Mouse (Mus musculus) urinary bladder, adult 18-20 months (tissue): ENCODE measurements around the gene Kiz.

ENCODE experiments used
- DNase-seq, 2 experiments: peaks; one replicate each; pipeline ENCODE4 v3.0.0; 2022; ENCODE audit warnings: low spot score in 2 of 2, mixed read lengths in 2 of 2

The Kiz gene

DNA sequence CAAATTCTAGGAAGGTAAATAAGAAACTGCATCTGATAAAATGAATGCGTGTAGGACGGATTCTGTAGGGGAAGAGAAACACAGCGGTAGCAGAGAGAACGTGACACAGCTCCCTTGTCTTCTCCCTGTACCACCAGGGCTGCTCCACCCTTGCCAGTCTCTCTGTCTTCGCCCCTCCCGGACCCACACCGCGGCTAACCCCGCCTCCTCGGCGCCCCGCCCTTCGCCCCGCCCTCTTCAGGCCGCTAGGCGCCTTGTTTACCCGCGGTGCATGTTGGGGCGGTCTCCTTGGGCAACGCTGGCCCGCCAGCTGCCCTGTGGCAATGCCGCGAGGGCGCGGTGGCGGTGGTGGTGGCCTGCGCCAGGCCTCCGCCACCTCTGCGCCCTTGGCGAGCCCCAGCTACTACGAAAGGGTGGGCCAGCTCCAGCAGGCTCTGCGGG lies at the start of gene Kiz:
Kiz (plus strand) TSS at position 266 of the 441 bp plus-strand sequence.
- DNase-seq, result peak; percentile 89 to 94

DNA sequence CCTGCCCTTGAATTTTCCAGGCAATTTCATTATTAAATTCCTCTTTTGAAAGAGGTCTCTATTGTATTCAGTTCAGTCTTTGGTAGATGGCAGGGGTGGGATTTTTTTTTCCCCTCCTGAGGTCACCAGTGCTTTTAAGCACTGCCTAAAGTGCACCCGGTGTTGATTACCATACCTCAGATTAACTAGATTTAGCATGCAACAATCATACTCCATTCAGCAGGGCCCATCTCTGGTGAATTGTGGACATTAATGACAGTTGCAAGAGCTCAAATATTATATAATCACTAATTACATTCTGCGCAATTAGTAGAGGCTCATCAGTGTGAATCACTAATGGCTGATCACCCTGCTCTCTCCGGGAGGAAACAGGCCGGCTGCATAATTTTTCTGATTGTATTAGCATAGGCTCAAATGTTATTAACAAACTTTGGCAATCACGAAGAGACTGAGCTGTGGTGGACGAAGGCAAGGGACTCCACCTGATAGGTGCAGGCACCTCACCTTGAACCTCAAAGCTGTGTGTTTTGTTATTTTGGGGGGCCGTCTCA lies 45.9 kb upstream of the Kiz start:
- DNase-seq, result no peak

DNA sequence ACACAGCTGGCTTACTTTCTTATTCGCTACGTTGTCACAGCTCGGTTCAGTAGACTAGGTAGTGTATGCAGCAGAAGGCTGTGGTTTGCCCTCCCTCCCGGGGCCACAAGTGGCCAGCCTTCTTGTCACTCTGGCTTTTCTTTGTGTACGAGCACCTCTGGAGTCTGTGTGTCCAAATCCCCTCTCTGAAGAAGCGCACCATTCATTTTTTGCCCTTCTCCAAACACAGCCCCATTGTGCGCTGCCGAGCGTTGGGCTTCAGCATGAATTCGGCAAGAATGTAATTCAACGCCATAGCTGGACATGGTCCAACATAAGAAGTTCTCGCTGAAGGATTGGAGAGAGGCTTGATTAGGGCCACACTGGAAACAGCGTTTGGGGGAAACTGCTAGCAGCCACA lies 45.0 kb upstream of the Kiz start:
- no peak for DNase-seq

DNA sequence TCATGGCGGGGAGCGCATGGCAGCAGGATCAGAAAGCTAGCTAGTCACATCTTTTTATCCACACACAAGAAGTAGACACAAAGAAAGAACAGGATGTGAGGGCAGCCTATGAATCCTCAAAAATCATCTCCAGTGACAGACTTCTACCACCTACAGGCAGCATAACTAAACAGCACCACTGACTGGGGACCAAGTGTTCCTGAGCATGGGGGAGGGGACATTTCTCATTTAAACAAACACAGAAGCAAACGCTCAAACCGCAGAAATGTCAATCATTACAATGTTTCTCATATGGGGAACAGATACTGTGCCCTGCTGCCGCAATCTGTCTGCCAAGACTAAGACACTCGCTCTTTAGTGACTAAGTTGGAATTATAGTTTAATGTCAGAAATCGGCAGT lies 40.7 kb upstream of the Kiz start:
- DNase-seq, result no peak

DNA sequence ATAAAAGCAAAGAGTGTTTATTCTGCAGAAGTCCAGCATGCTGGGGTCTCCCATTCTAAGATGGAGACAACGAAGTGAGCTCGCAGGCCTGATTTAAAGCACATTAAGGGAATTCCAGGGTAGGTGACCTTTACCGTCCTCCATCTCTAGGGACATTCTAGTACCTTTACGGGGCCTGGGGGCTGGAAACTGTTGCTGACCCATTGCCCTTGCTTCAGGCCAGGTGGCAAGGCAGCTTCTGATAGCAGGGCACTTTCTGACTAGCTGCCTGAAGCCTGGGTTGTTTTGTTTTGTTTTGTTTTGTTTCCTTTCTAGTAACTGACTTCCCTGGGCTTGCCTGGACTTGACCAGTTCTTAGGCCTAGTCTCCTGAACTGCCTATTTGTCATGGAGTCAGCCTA lies 36.6 kb upstream of the Kiz start:
- no peak for DNase-seq

DNA sequence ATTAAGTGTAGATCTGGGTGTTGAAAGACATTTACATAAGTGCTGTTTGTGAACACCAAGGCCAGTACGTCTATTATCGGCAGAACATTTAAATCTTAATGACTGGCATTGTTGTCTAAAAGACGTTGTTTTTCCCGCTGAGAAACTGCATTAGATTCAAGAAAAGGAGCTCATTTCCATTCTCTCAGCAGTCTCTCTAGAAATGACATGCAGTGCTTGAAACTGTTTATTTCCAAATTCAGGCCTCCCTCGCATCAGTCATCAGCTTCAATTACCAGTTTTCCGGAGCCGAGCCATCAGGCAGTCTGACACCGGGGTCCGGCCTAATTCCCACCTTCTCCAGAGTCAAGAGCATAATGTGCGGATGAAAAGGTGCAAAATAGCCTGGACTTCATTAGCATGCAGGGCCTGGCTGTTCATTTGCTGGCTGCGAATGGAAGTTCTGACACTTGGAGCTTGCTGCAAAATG lies 32.1 kb upstream of the Kiz start:
- DNase-seq, result no peak

DNA sequence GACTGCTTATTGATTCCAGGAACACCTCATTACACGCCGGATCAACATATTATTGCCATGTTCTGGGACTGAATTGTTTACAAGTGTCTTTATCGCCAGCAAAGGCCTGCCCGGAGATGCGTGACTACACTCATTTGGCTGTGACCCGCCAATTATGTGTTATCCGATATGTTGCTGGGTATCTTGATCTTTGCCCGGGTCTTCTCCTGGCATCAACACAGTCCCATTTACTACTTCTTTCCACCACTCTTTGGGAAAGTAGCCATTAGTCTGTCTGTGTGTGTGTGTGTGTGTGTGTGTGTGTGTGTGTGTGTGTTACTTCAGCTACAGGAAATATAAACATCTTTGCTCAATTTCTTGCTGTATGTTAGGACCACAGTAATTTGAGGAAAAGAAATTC lies 31.6 kb upstream of the Kiz start:
- DNase-seq, result no peak

DNA sequence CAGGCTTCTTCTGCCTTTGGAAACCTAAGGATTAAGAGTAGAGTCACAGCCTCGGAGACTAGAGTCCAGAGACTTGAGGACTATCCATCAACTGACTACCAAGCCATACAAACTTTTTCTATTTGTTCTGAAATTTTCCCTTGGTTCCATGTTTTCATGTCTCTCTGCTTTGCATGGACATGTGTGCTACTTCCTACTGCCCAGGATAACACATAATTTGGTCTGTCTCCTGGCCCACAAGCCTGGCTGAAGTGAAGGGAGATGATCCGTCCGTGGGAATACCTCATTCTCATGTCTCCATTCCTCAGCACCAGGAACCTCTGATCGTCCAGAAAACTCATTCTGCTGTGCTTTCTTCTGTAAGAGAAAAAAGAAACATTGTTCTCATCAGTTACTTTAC lies 27.7 kb upstream of the Kiz start:
- no peak for DNase-seq

DNA sequence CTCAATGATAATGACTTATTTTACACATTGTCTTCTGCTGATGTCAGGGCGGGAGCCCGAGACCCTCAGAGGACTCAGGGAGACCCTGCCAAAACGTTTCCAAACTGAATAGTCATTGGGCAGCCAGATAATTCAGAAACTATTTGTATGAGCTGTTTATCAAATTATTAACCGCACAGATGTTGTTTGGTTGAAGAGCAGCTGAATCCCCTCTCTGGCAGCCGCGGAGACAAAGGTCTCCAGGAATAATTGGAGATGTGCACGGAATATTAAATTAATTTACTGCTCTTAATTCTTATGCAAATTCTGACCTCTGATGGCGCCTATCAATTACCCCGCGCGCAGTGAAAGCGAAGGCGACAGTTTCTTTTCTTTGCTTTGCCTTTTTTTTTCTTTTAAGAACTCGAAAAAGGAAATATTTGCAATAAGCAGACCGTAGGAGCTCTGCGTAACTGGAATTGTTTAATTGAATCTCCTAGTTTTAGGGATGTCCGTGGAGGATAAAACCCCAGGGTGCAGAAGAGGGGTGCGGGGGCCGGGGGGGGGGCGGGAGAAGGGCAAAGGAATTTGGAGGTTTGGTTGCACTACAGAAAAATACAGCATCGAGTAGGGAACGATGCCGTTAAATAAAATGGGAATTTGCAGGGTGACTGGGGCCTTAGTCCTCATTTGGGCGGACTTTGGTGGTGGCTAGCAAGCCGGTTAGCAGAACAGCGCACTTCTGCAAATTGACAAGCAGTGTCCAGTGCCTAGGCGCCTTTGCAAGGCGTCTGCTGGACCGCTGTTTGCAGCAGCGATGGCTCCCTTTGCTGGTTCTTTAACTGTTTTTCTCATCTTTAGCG lies 22.2 kb upstream of the Kiz start:
- no peak for DNase-seq

DNA sequence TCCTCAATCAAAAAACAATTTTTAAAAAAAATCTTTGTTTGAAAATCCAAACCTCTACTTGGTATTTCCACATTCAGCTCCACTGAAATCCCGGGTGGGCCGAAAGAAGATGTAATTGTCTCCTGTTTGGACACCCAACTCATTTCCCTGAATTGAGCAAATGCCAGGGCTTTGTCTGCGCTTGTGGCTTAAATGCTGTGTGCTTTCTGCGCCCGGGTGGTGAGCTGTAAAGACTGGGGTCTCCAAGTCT lies 21.7 kb upstream of the Kiz start:
- DNase-seq, result no peak

DNA sequence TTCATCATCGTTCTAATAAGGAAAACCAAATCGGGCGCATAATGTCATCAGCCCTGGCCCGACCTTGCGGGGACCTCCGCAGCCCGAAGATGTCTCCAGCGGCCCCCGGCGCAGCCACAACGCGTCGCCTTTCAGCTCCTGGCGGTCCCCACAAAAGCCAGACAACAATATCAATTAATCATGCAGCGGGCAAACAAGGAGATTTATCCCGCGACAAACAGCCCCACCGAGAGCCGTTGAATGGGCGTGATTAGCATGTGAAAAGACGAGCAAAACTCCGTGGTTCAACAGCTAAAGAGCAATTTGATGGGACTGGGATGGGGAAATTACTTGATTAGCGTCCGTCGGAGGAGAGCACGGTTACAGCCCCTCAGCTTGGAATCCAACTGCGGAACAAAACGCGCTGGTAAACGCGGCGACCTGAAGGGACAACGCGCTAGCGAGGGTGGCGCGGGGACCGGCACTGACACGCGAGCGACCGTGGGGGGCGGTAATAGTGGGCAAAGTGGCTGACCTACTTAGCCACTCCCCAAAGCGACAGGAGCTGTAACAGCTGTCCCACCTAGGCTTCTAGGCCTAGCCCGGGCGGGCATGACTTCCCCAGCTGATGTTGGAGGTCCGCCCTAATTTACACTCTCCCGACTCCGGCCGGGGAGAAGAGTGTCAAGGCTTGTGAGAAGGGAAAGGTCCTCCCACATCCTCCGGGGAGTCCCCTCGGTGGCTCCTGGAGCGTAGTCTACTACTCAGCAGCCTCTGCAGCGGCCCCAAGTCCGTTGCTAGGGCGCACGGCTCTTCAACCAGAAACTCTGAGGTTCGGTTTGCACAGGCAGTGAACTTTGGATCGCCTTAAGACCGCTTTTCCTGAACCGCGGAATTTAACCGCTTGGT lies 21.1 kb upstream of the Kiz start:
- DNase-seq, result peak in 1 of 2 experiments; percentile 29

DNA sequence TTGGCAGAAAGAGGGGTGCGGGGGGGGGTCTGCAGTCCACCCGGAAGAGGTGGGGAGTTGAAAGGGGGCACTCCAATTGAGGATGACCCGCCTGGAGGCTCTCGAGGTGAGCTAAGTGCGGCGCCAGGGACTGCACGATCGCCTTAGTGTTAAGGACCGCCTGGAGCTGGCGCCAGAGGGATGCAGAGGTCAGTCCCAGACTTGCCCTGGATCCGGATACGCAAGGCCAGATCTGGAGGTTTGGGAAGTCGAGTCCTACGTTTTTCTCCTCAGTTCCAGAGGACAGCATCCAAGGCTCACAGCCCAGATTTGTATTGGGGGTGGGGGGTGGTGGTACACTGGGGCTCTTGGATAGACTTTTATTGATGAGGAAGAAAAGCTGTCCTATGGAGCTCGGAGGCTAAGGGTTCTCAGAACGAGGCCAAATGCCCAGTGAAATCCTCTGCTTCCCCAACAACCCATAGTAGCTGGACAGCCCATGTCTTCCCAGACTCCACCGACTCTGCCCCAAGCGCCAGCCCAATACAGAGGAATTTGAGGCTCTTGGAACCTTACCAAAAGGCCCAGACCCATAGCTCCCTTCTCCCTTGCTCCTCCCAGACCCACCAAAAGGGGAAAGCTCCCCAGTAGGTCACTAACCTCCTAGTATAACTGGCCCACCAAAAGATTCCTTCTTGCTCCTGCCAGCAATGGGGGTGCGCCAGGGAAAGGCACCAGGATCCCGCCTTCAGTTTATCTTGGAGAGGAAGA lies 20.2 kb upstream of the Kiz start:
- DNase-seq, result no peak

DNA sequence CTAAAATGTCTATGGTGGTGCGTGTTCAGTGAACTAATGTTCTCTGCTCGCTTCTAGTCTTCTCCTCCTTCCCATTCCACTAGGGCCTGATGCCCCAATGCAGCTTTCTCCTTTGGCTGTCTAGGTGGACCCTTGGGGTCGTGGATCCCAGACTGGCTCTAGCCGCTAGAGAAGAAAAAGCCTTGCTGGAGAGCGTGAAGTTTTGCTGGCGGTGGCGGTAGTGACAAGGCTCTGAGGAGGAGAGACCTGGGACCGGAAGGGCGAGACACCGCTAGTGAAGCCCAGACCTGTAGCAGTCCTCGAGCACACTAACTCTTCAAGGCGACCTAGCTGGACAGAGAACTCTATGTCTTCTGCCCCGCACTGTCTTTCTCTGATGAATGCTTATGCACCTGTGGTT lies 19.4 kb upstream of the Kiz start:
- peak in 1 of 2 experiments; percentile 11 for DNase-seq

DNA sequence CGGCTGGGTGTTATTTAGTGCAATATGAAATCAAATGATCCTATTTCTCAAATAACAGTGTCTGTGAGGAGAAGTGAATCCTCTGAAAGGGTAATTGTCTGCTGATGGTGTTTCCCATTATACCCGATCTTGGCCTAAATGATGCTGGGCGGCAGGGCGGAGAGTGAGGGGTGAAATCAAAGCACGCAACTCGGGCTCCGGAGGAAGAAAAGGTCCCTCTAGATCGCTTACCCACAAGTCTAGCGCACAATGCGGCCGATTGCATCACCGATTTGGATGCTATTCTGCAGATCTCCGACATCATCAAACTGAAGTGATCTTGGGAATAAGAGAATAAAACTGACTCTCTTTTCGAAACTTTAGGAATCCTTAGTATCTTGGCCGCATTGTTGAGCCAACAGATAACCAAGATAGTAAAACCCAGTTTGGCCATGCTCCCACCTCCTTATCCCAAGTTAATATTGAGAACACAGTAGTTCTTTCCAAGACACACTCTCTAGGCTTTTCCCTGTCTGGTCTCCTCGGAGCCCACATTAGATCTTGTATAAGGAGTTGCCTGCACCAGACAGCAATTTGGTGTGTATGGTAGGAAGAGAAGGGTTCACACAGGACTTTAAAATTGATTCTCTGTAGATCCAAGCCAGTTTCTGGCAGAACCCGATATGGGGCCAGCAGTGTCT lies 18.7 kb upstream of the Kiz start:
- no peak for DNase-seq

DNA sequence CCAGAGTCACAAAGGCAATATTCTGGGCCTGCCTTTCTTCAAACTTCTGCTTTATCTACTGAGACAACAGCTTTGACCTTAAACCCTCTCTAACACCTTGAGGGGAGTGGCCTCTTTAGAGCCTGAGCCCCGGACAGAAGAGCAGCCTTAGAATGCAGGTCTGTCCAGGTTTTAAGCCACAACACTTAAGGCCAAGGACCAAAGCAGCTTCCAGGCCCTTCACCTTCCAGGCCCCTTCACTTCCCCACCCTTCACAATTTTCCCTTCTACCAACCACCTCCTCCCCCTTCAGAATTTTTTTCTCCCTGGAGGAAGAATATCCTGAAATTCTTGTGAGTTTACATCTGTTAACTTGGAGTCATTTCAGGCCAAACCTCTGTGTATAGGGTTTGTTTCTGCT lies 18.0 kb upstream of the Kiz start:
- DNase-seq, result no peak

DNA sequence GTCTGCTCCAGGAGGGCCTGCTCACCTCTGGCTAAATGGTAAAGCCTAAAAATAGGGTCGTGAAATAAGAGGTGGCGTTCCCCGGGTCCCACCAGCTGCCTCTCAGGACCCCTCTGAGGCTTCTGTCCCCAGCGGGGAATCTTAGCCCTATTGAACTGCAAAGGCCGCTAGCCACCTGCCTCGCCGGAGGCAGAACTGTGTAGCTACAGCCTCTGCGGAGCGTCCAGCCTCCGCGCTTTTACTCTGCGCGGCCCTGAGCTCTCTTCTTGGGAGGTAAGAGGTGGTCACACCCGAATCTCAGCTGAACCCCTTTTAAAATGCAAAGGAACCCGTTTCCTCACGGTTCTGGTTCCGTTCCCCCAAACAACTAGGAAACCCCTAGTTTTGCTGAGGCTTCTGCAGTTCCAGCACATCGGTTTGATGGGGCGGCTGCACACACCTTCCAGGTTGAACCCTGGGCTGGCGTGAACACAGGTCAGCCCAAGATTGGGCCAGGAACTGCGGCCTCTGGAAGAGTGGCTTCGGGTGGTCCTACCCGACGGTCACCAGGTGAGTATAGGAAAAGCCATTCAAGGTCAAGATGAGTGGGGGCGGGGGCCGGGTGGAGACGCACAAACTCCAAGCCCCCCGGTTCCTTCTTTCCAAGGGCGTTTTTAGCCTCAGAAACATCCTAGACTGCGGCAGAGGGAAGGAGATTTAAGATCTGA lies 16.9 kb upstream of the Kiz start:
- peak in 1 of 2 experiments; percentile 4 for DNase-seq

DNA sequence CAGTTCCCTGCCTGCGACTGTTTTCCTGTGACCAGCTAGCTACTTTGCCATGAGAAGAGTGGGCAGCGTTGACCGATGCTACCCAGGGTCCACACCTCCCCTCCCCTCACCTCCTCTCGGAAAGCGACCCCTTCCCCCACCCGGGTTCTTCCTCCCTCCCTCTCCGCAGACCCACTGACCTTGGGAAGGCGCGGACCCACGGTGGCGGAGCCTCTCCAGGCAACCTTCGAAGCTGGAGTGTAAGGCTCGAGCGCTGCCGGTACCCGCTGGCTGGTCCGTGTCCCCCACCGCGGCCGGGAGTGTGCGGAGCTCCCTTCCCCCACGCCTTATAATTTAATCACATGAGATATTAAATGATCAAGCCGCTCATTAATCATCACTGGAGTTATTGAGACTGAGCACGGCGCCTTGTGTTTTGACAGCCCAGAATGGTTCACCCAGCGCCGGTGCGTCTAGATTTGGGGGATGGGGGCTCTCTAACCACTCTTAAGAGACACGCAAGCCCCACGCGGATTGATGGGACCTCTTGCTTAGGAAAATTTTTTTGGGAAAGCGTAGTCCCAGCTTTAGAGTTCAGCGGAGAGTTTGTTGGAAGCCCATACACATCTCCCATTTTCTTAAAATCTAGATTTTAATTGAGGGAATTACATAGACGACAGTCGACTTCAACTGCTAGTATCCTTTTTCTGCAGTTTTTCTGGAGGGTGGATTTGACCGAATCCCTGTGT lies 16.2 kb upstream of the Kiz start:
- DNase-seq, result peak in 1 of 2 experiments; percentile 2

DNA sequence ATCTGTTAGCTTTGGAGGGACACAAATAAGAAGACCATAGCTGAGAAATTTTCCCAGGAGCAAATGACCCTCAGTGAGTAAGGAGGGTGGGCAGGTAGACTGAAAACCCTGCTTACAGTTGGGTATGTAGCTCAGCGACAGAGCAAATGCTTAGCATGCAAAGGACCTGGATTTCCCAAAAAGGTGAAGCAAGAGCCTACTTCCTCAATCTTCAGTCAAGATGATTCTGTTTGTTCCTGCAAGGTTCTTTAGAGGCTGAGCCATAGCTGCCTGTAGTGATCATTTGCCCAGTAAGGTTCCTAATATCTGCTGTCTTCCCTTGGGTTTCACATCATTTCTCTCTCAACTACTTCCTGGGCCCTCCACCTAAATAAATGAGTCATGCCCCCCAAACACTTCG lies 7.8 kb upstream of the Kiz start:
- DNase-seq, result no peak

DNA sequence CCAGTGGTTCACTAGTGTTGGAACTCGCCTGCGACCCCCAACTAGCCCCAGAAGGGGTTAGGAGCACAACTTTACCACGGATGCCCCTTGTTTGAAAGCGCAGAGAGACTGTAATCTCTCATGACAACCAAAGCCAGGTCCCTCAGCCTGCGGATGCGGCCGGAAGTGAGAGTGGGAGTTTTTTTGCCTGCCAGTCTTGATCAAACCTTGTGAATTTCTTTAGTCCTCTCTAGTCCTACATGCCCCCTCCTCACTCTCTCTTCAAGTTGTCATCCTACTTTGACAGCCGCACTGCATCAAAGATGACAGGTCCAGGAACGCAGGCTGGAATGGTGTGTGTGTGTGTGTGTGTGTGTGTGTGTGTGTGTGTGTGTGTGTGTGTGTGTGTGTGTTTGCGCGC lies 456 bp downstream of the Kiz start:
- peak in 1 of 2 experiments; percentile 1 for DNase-seq

DNA sequence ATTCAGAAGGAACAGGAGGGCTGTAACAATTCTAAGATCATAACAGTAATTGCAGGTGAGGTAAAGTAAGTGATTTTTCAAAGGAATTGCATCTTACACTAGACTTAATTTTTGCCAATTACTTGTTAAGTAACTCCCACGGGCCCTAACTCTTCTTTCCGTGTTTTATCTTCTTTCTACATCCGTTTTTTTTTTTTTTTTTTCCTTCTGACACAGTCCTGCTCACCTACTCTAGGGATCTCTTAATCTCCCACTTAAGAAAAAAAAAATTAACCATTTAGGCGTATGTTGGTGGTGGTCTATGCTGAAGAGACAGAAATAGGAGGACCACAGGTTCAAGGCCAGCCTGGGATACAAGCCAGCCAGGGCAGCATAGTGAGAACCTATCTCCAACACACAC lies 1.2 kb downstream of the Kiz start:
- no peak for DNase-seq
